In the genomic region with DNA sequence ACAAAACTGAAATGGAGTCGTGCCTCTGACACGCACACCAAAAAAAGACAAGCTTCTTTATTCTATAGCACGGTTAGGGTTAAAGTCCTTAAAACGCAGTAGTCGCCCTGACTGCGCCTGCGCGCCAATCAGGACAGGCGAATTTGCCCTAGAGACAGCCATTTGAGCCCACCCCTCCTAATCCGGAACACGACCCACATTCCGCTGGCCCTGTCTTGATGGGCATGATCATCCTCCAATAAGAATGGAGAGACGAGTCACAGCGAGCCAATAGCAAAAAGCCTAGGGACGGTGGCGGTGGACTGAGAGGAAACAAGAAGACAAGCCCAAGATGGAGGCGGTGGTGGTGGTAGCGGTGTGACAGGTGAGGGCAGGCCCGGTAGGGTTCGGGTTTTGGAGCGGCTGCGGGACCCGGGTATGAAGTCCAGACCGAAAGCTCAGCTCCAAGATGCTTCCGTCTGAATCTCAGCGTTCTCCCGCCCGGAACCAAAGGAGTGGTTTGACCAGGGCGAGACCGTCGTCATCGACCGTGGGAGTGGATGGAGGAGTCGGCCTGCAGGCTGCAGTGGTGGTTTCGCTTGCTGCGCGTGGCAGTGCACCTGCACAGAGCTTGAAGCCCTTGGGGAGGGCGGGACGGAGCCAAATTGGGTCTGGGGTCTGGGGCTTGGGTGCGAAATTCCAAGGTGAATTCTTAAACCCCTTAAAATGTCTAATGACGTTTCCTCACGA, we compare ENCODE assay signal across 7 mouse cellular contexts. TPM values are rescaled to one million over a fixed set of nuclear protein-coding genes. Genes with fewer than 3 reads are reported as not detected.
DNase-seq lines count a peak whose midpoint lies in the region; ATAC-seq lines count a peak whose summit lies in the region.

No protein-coding gene starts in this region.

- WGBS in embryonic facial prominence, embryonic 12.5 days: 18% methylated on average over 42 of the region's 42 CpGs
- WGBS in limb, embryonic 11.5 days: 17% methylated on average over 37 of the region's 42 CpGs
- 24% methylated on average over 42 of the region's 42 CpGs for WGBS in midbrain, embryonic 14.5 days

- H3K4me3 ChIP-seq in embryonic facial prominence, embryonic 12.5 days: peak overlapping the region; percentile 59
- H3K4me3 ChIP-seq in limb, embryonic 11.5 days (ENCODE audit: low read depth, low read length): peak overlapping the region; percentile 55
- peak overlapping the region; percentile 56 for H3K4me3 ChIP-seq in midbrain, embryonic 14.5 days (replicated peaks; ENCODE audit: low read depth, low read length)

- H3K9me3 ChIP-seq in embryonic facial prominence, embryonic 12.5 days: no peaks in the 10 kb centered on the region
- no peaks in the 10 kb centered on the region for H3K9me3 ChIP-seq in limb, embryonic 11.5 days (ENCODE audit: control insufficient read depth, low read length)
- H3K9me3 ChIP-seq in midbrain, embryonic 14.5 days (ENCODE audit: control insufficient read depth, low read length): no peaks in the 10 kb centered on the region

- peak overlapping the region; percentile 63 for H3K9ac ChIP-seq in embryonic facial prominence, embryonic 12.5 days
- peak overlapping the region; percentile 57 for H3K9ac ChIP-seq in limb, embryonic 11.5 days (ENCODE audit: low read length)
- peak overlapping the region; percentile 69 for H3K9ac ChIP-seq in midbrain, embryonic 14.5 days (replicated peaks; ENCODE audit: low read length)

- no peaks in the 10 kb centered on the region for H3K4me1 ChIP-seq in embryonic facial prominence, embryonic 12.5 days
- H3K4me1 ChIP-seq in limb, embryonic 11.5 days (ENCODE audit: control insufficient read depth, insufficient read depth, low read length): no peaks in the 10 kb centered on the region
- peaks cover 8% of the 10 kb centered on the region for H3K4me1 ChIP-seq in midbrain, embryonic 14.5 days (ENCODE audit: control insufficient read depth, insufficient read depth, low read length)

- peak overlapping the region; percentile 60; the same call in 1 of the 2 replicates for H3K27ac ChIP-seq in embryonic facial prominence, embryonic 12.5 days
- no peak overlapping the region for H3K27ac ChIP-seq in limb, embryonic 11.5 days (replicated peaks; ENCODE audit: low read depth, low read length)
- H3K27ac ChIP-seq in midbrain, embryonic 14.5 days (replicated peaks; ENCODE audit: low read depth, low read length): peak overlapping the region; percentile 80

- no peaks in the 10 kb centered on the region for H3K27me3 ChIP-seq in embryonic facial prominence, embryonic 12.5 days
- H3K27me3 ChIP-seq in limb, embryonic 11.5 days (ENCODE audit: control insufficient read depth, insufficient read depth, low read length): no peaks in the 10 kb centered on the region
- H3K27me3 ChIP-seq in midbrain, embryonic 14.5 days (ENCODE audit: control insufficient read depth, insufficient read depth, low read length): no peaks in the 10 kb centered on the region

- DNase-seq in adrenal gland, postnatal 25 days: peak; percentile 84
- DNase-seq in heart, adult 11 months: peak; percentile 100
- DNase-seq in kidney, adult 18-20 months: peak; percentile 88
- peak; percentile 86 for DNase-seq in limb, embryonic 11.5 days (ENCODE audit: low spot score)
- DNase-seq in midbrain, embryonic 14.5 days: peak; percentile 96
- peak; percentile 71 to 81 for DNase-seq in spleen, adult 18-20 months

- peaks cover 10% of the 10 kb centered on the region for H3K36me3 ChIP-seq in embryonic facial prominence, embryonic 12.5 days
- no peaks in the 10 kb centered on the region; the same call in 1 of the 2 replicates for H3K36me3 ChIP-seq in limb, embryonic 11.5 days (ENCODE audit: control insufficient read depth, insufficient read depth, low read length)
- H3K36me3 ChIP-seq in midbrain, embryonic 14.5 days (ENCODE audit: control insufficient read depth, insufficient read depth, low read length): peaks cover 18% of the 10 kb centered on the region

- H3K4me2 ChIP-seq in embryonic facial prominence, embryonic 12.5 days (replicated peaks): peak overlapping the region; percentile 63
- H3K4me2 ChIP-seq in limb, embryonic 11.5 days (ENCODE audit: low read depth, severe bottlenecking): peak overlapping the region; percentile 51
- peak overlapping the region; percentile 69 for H3K4me2 ChIP-seq in midbrain, embryonic 14.5 days (ENCODE audit: low read length)

- peak; percentile 98 for ATAC-seq in embryonic facial prominence, embryonic 12.5 days (ENCODE audit: insufficient number of reproducible peaks, insufficient read depth, low FRiP score, low TSS enrichment)
- peak; percentile 97 for ATAC-seq in limb, embryonic 11.5 days (ENCODE audit: insufficient number of reproducible peaks, low FRiP score, low TSS enrichment, low read depth)
- ATAC-seq in midbrain, embryonic 14.5 days (ENCODE audit: low FRiP score, low TSS enrichment): peak; percentile 98

RNA-seq across cellular contexts. Expression of gene Timp1, which starts 21.5 kb away (rescaled TPM):
- 29.4 and 31.1 TPM in 2 replicates for total RNA-seq in adrenal gland, postnatal 25 days (2021)
- 16.0 and 17.9 TPM in 2 replicates for polyA plus RNA-seq in embryonic facial prominence, embryonic 12.5 days (2016; fragmentation: Nextera tagmentation; extraction: Ambion mirVana)
- polyA plus RNA-seq in limb, embryonic 11.5 days (2014; fragmentation: Nextera tagmentation; extraction: Ambion mirVana): 12.9 and 13.1 TPM in 2 replicates
- 1.9 and 3.5 TPM in 2 replicates for polyA plus RNA-seq in midbrain, embryonic 14.5 days (2014; fragmentation: Nextera tagmentation; extraction: Ambion mirVana)

RNA-seq across cellular contexts. Expression of gene Araf, which starts 50.8 kb away (rescaled TPM):
- 135 and 142 TPM in 2 replicates for total RNA-seq in adrenal gland, postnatal 25 days (2021)
- polyA plus RNA-seq in embryonic facial prominence, embryonic 12.5 days (2016; fragmentation: Nextera tagmentation; extraction: Ambion mirVana): 107 and 113 TPM in 2 replicates
- 69.8 and 75.0 TPM in 2 replicates for polyA plus RNA-seq in limb, embryonic 11.5 days (2014; fragmentation: Nextera tagmentation; extraction: Ambion mirVana)
- 292 and 335 TPM in 2 replicates for polyA plus RNA-seq in midbrain, embryonic 14.5 days (2014; fragmentation: Nextera tagmentation; extraction: Ambion mirVana)
